Mouse (Mus musculus): ENCODE data around the gene Ncl. TPM values are rescaled to one million over a fixed set of nuclear protein-coding genes. Genes with fewer than 3 reads are reported as not detected.

Gene Ncl
- total and polyA plus RNA-seq, 3 experiments, result 246 to 1,708 (median 370) TPM

GRCm38 (mm10) chr1:86310536-86311310 lies 48.5 kb downstream of the Ncl start:
- H3K4me1 ChIP-seq (ENCODE audit: control insufficient read depth in 1 of 2, insufficient read depth in 2 of 2, low read length in 2 of 2), result peaks cover 0 to 2% of the 10 kb centered on the region in 2 experiments; a peak in 1 of 4 replicates
- H3K27me3 ChIP-seq (ENCODE audit: control insufficient read depth in 1 of 2, insufficient read depth in 2 of 2, low read length in 2 of 2), result no peaks in the 10 kb centered on the region; a peak in 1 of 4 replicates
- no peak overlapping the region for H3K4me3 ChIP-seq (ENCODE audit: control insufficient read depth in 1 of 2, insufficient read depth in 1 of 2, low read depth in 2 of 2, low read length in 2 of 2)
- DNase-seq (ENCODE audit: low read depth, low spot score), result no peak
- H3K27ac ChIP-seq (ENCODE audit: control insufficient read depth, low read depth, low read length), result no peak overlapping the region
- H3K79me2 ChIP-seq (ENCODE audit: control insufficient read depth, insufficient read depth, low read length, poor library complexity), result no peaks in the 10 kb centered on the region
- H3K9me3 ChIP-seq (replicated peaks; ENCODE audit: insufficient read depth, low read length), result no peaks in the 10 kb centered on the region
- TF ChIP-seq POLR2AphosphoS2 (IDR thresholded peaks at IDR 0.05; ENCODE audit: low read length), result no peak
- TF ChIP-seq TBP (IDR thresholded peaks at IDR 0.05; ENCODE audit: low read depth, low read length), result no peak
- no peak for TF ChIP-seq CTCF (IDR thresholded peaks at IDR 0.05 in 2 of 3, conservative IDR thresholded peaks at IDR 0.05 in 1 of 3; ENCODE audit: control insufficient read depth in 1 of 3, insufficient read depth in 1 of 3, low read depth in 2 of 3, low read length in 3 of 3, poor library complexity in 1 of 3, severe bottlenecking in 1 of 3)
- TF ChIP-seq CHD2 (IDR thresholded peaks at IDR 0.05; ENCODE audit: low read length), result no peak
- TF ChIP-seq MAX (IDR thresholded peaks at IDR 0.05; ENCODE audit: low read length), result no peak
- no peak for TF ChIP-seq ZNF384 (IDR thresholded peaks at IDR 0.05; ENCODE audit: low read depth, low read length)
- H3K9ac ChIP-seq (ENCODE audit: control insufficient read depth, low read depth, low read length, poor library complexity, severe bottlenecking), result no peak overlapping the region
- peaks cover 0 to 2% of the 10 kb centered on the region in 2 experiments; a peak in 1 of 4 replicates for H3K36me3 ChIP-seq (ENCODE audit: control insufficient read depth in 1 of 2, insufficient read depth in 2 of 2, low read length in 2 of 2)

GRCm38 (mm10) chr1:86309270-86309833 lies 49.8 kb downstream of the Ncl start:
- Histone ChIP-seq H3K9ac (ENCODE audit: control insufficient read depth, low read depth, low read length, poor library complexity, severe bottlenecking) (no peak overlapping the region), H3K4me1 (ENCODE audit: control insufficient read depth in 1 of 2, insufficient read depth in 2 of 2, low read length in 2 of 2) (peaks cover 0 to 2% of the 10 kb centered on the region in 2 experiments; a peak in 1 of 4 replicates), H3K9me3 (replicated peaks; ENCODE audit: insufficient read depth, low read length) (no peaks in the 10 kb centered on the region), H3K27ac (ENCODE audit: control insufficient read depth, low read depth, low read length) (no peak overlapping the region), H3K4me3 (ENCODE audit: control insufficient read depth in 1 of 2, insufficient read depth in 1 of 2, low read depth in 2 of 2, low read length in 2 of 2) (no peak overlapping the region), H3K79me2 (ENCODE audit: control insufficient read depth, insufficient read depth, low read length, poor library complexity) (no peaks in the 10 kb centered on the region), H3K36me3 (ENCODE audit: control insufficient read depth in 1 of 2, insufficient read depth in 2 of 2, low read length in 2 of 2) (peaks cover 0 to 2% of the 10 kb centered on the region in 2 experiments; a peak in 1 of 4 replicates), H3K27me3 (ENCODE audit: control insufficient read depth in 1 of 2, insufficient read depth in 2 of 2, low read length in 2 of 2) (no peaks in the 10 kb centered on the region; a peak in 1 of 4 replicates)
- no peak for TF ChIP-seq RCOR1 (IDR thresholded peaks at IDR 0.05; ENCODE audit: low read depth, low read length)
- TF ChIP-seq ZC3H11A (IDR thresholded peaks at IDR 0.05; ENCODE audit: low read depth, low read length), result no peak
- TF ChIP-seq NELFE (IDR thresholded peaks at IDR 0.05; ENCODE audit: low read depth, low read length), result no peak
- TF ChIP-seq POLR2AphosphoS2 (IDR thresholded peaks at IDR 0.05; ENCODE audit: low read length), result no peak
- no peak for TF ChIP-seq KAT2A (conservative IDR thresholded peaks at IDR 0.05; ENCODE audit: low read depth, low read length)
- no peak for TF ChIP-seq USF1 (IDR thresholded peaks at IDR 0.05; ENCODE audit: low read depth, low read length)
- no peak for TF ChIP-seq MXI1 (IDR thresholded peaks at IDR 0.05; ENCODE audit: low read depth, low read length)
- no peak for TF ChIP-seq JUND (IDR thresholded peaks at IDR 0.05; ENCODE audit: low read depth, low read length)
- no peak for TF ChIP-seq ZNF384 (IDR thresholded peaks at IDR 0.05; ENCODE audit: low read depth, low read length)
- no peak for TF ChIP-seq E2F4 (IDR thresholded peaks at IDR 0.05; ENCODE audit: borderline replicate concordance, low read depth, low read length)
- TF ChIP-seq SMC3 (IDR thresholded peaks at IDR 0.05; ENCODE audit: low read depth, low read length), result no peak
- no peak for TF ChIP-seq ZKSCAN1 (IDR thresholded peaks at IDR 0.05; ENCODE audit: low read depth, low read length)
- TF ChIP-seq TAL1 (IDR thresholded peaks at IDR 0.05; ENCODE audit: low read length), result no peak
- TF ChIP-seq TBP (IDR thresholded peaks at IDR 0.05; ENCODE audit: low read depth, low read length), result no peak
- no peak for TF ChIP-seq USF2 (IDR thresholded peaks at IDR 0.05; ENCODE audit: borderline replicate concordance in 1 of 2, insufficient read depth in 1 of 2, low read depth in 1 of 2, low read length in 2 of 2)
- no peak for TF ChIP-seq CHD1 (IDR thresholded peaks at IDR 0.05; ENCODE audit: low read depth, low read length)
- TF ChIP-seq ETS1 (IDR thresholded peaks at IDR 0.05; ENCODE audit: low read depth, low read length), result no peak
- no peak for DNase-seq (ENCODE audit: low read depth, low spot score)
